In the genomic region with DNA sequence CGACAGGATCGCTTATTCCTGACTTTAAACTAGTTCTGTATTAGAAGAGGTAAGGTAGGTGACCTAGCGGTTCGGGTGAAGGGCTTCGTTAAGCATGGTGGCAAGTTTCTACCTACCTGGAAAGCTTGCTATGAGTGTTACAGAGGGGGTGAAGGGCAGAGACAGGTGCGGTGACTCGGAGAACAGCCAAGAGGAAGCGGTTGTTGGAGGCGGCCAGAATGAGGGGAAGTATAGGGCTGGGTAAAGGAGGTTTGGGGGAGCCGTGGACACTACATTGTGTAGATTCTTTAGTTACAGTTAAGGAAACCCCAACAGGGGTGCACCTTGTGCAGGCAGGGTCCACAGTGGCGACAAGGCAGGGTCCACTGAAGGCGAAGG, we compare ENCODE assay signal across 8 mouse cellular contexts. TPM values are rescaled to one million over a fixed set of nuclear protein-coding genes. Genes with fewer than 3 reads are reported as not detected.
DNase-seq lines count a peak whose midpoint lies in the region; ATAC-seq lines count a peak whose summit lies in the region.

No protein-coding gene starts in this region.

- no peaks in the 10 kb centered on the region for H3K36me3 ChIP-seq in liver, embryonic 15.5 days (replicated peaks)

- 29% methylated on average over 12 of the region's 12 CpGs for WGBS in liver, embryonic 15.5 days (ENCODE audit: insufficient replicate concordance)

- H3K4me3 ChIP-seq in liver, embryonic 15.5 days (replicated peaks): peak overlapping the region; percentile 56

- no peak overlapping the region for H3K9ac ChIP-seq in liver, embryonic 15.5 days

- H3K4me2 ChIP-seq in liver, embryonic 15.5 days: peak overlapping the region; percentile 78

- peak; percentile 25 for DNase-seq in cerebellum, adult 9-10 months
- no peak for DNase-seq in cerebellum, adult 9-11 months
- DNase-seq in thymus, postnatal 14 days: peak; percentile 20
- DNase-seq in thymus, adult 18-20 months: no peak
- no peak for DNase-seq in urinary bladder, postnatal 14 days (ENCODE audit: low spot score)
- DNase-seq in adrenal gland, adult 8-10 months: no peak
- no peak for DNase-seq in urinary bladder, postnatal 25 days (ENCODE audit: low spot score)

- peaks cover 4% of the 10 kb centered on the region; the same call in 1 of the 2 replicates for H3K4me1 ChIP-seq in liver, embryonic 15.5 days (replicated peaks)

- no peak overlapping the region for H3K27ac ChIP-seq in liver, embryonic 15.5 days (replicated peaks)

- H3K9me3 ChIP-seq in liver, embryonic 15.5 days (replicated peaks): no peaks in the 10 kb centered on the region

- ATAC-seq in liver, embryonic 15.5 days (ENCODE audit: insufficient read depth): 0 out of 2 replicates have a peak, but pooled peaks have one; percentile 9

- peaks cover 54% of the 10 kb centered on the region for H3K27me3 ChIP-seq in liver, embryonic 15.5 days

RNA-seq across cellular contexts. Expression of a gene that starts 0.5 kb away (rescaled TPM):
- 0.38 and 0.48 TPM in 2 replicates for polyA plus RNA-seq in liver, embryonic 15.5 days (2015; fragmentation: Nextera tagmentation; extraction: Ambion mirVana)
- 1 to 10 TPM; 2.8 to 7.9 (median 5.4) TPM for total RNA-seq in adrenal gland, adult 8-10 months (2022)

Comparison
In these comparisons a context has a peak if more than half of its experiments do, and no peak if none do; other contexts are left out.
1. DNase-seq: peak in cerebellum, adult 9-10 months (single experiment) and thymus, postnatal 14 days (single experiment); none in cerebellum, adult 9-11 months (single experiment), thymus, adult 18-20 months (0 of 2), urinary bladder, postnatal 14 days (single experiment), adrenal gland, adult 8-10 months (single experiment) and urinary bladder, postnatal 25 days (single experiment).